Mouse (Mus musculus): Measurements from ENCODE around the gene Zbtb16.

GRCm38 (mm10) chr9:48802374-48802773 lies 33.6 kb downstream of the Zbtb16 start:
- TF ChIP-seq HCFC1 (IDR thresholded peaks at IDR 0.05; ENCODE audit: low read depth, low read length) (no peak), MAX (IDR thresholded peaks at IDR 0.05; ENCODE audit: low read length) (0 out of 2 replicates have a peak, but pooled peaks have one; percentile 37), POLR2A (IDR thresholded peaks at IDR 0.05; ENCODE audit: control insufficient read depth in 1 of 2, insufficient read depth in 1 of 2, low read depth in 1 of 2, low read length in 2 of 2, poor library complexity in 1 of 2) (no peak), CTCF (IDR thresholded peaks at IDR 0.05 in 2 of 3, conservative IDR thresholded peaks at IDR 0.05 in 1 of 3; ENCODE audit: control insufficient read depth in 1 of 3, insufficient read depth in 1 of 3, low read depth in 2 of 3, low read length in 3 of 3, poor library complexity in 1 of 3, severe bottlenecking in 1 of 3) (no peak), CHD2 (IDR thresholded peaks at IDR 0.05; ENCODE audit: low read length) (no peak), ZNF384 (IDR thresholded peaks at IDR 0.05; ENCODE audit: low read depth, low read length) (peak; percentile 49), EP300 (IDR thresholded peaks at IDR 0.05; ENCODE audit: low read depth in 1 of 2, low read length in 2 of 2) (peak in 1 of 2 experiments; percentile 16; a peak in 1 of 4 replicates)
